Mouse (Mus musculus) brain, embryonic 14.5 days (tissue): ENCODE data around the gene Sde2.

Source experiments
- CTCF ChIP-seq: fragments of 200-500 bp; IDR thresholded peaks from 2 replicates; pipeline ENCODE4 v1.5.1; 2012; ENCODE audit warnings: inconsistent platforms, mild to moderate bottlenecking, moderate library complexity, borderline replicate concordance; ENCODE audit not compliant: insufficient read depth, insufficient read length; ENCODE audit errors: extremely low read depth
- POLR2A ChIP-seq: fragments of 200-500 bp; IDR thresholded peaks from 2 replicates; pipeline ENCODE4 v1.6.1; 2012; ENCODE audit warnings: mild to moderate bottlenecking, inconsistent platforms, borderline replicate concordance; ENCODE audit not compliant: poor library complexity, insufficient read depth, insufficient read length, severe bottlenecking; ENCODE audit errors: extremely low read depth

- TF ChIP-seq CTCF (no peak), POLR2A (no peak)
Measured at GRCm38 (mm10) chr1:180881768-180882167, 30.8 kb downstream of the Sde2 start.
